ENCODE assay signal across 39 mouse cellular contexts in genomic region chr2:26596898-26597297, GRCm38 (mm10). TPM values are rescaled to one million over a fixed set of nuclear protein-coding genes. Genes with fewer than 3 reads are reported as not detected.
"Had no signal": no experiment of that assay in that cellular context is flagged by ENCODE, and none has a peak within 500 bp of the region (broad histone marks: within the 10 kb centered on the region; RNA-seq: fewer than 3 reads in every experiment).

No protein-coding gene starts in this region.

- H3K4me1 ChIP-seq: heart, embryonic 13.5 days; heart, embryonic 15.5 days; hindbrain, embryonic 13.5 days; hindbrain, embryonic 15.5 days; limb, embryonic 13.5 days; limb, embryonic 15.5 days had no signal

- H3K27ac ChIP-seq: gastrocnemius, adult 2 months; hindbrain, embryonic 13.5 days; hindbrain, embryonic 15.5 days; hindbrain, postnatal 0 days; limb, embryonic 13.5 days; limb, embryonic 15.5 days; liver, embryonic 13.5 days had no signal

- H3K27me3 ChIP-seq: heart, embryonic 13.5 days; heart, embryonic 15.5 days; hindbrain, embryonic 15.5 days; limb, embryonic 13.5 days; limb, embryonic 15.5 days; liver, embryonic 13.5 days had no signal

- H3K4me3 ChIP-seq: gastrocnemius, adult 2 months; heart, embryonic 13.5 days; heart, embryonic 15.5 days; hindbrain, embryonic 13.5 days; hindbrain, embryonic 15.5 days; limb, embryonic 13.5 days; limb, embryonic 15.5 days; liver, embryonic 13.5 days had no signal

- H3K9me3 ChIP-seq: heart, embryonic 13.5 days; heart, embryonic 15.5 days; hindbrain, embryonic 13.5 days; hindbrain, embryonic 15.5 days; limb, embryonic 13.5 days; limb, embryonic 15.5 days; liver, embryonic 13.5 days had no signal

- H3K9ac ChIP-seq: heart, embryonic 13.5 days; heart, embryonic 15.5 days; hindbrain, embryonic 13.5 days; hindbrain, embryonic 15.5 days; limb, embryonic 13.5 days; limb, embryonic 15.5 days; liver, embryonic 13.5 days had no signal

- H3K36me3 ChIP-seq: hindbrain, embryonic 13.5 days; hindbrain, embryonic 15.5 days had no signal

- DNase-seq: gastrocnemius, adult 2 months; gastrocnemius, postnatal 10 days; gastrocnemius, postnatal 25 days; heart, adult 18-20 months; heart, postnatal 14 days; heart, postnatal 36 days; kidney, adult 11 months; kidney, adult 8-10 months; kidney, postnatal 14 days; layer of hippocampus, adult 9-11 months; layer of hippocampus, postnatal 36 days; left cerebral cortex, postnatal 4 days; liver, embryonic 13.5 days had no signal

- H3K4me2 ChIP-seq: heart, embryonic 11.5 days; heart, embryonic 13.5 days; heart, embryonic 15.5 days; hindbrain, embryonic 13.5 days; hindbrain, embryonic 15.5 days; limb, embryonic 13.5 days; limb, embryonic 15.5 days; liver, embryonic 13.5 days had no signal

- ATAC-seq: hindbrain, postnatal 0 days; intestine, embryonic 16.5 days had no signal

RNA-seq across cellular contexts. Expression of gene Gm20532, which starts 10.5 kb away (rescaled TPM):
- total RNA-seq: gastrocnemius, adult 2 months; gastrocnemius, postnatal 25 days; heart, adult 18-20 months; heart, postnatal 14 days; heart, postnatal 36 days; hematopoietic stem cell, adult 5-6 weeks; hindbrain, postnatal 0 days; layer of hippocampus, adult 18-20 months; layer of hippocampus, adult 8-10 months; layer of hippocampus, postnatal 14 days; layer of hippocampus, postnatal 36 days; left cerebral cortex, adult 18-20 months; left cerebral cortex, adult 8-10 months; left cerebral cortex, postnatal 10 days; left cerebral cortex, postnatal 25 days; left cerebral cortex, postnatal 4 days had no signal
- polyA plus RNA-seq: frontal cortex, adult 2 months; gonadal fat pad, adult 2 months; heart, embryonic 11.5 days; heart, embryonic 13.5 days; heart, embryonic 15.5 days; heart, postnatal 0 days; hindbrain, embryonic 11.5 days; hindbrain, embryonic 13.5 days; hindbrain, embryonic 15.5 days; hindbrain, postnatal 0 days; intestine, embryonic 14.5 days; intestine, embryonic 16.5 days; kidney, embryonic 14.5 days; kidney, embryonic 16.5 days; large intestine, adult 2 months; limb, embryonic 11.5 days; limb, embryonic 13.5 days; limb, embryonic 15.5 days; liver, embryonic 13.5 days had no signal
